Mouse (Mus musculus): ENCODE data around the gene Plxna2. TPM values are rescaled to one million over a fixed set of nuclear protein-coding genes. Genes with fewer than 3 reads are reported as not detected.

The Plxna2 gene
- polyA plus RNA-seq, 1 experiment from 2014 or later = 6.5 TPM

- H3K27me3 ChIP-seq (ENCODE audit: control insufficient read depth, insufficient read depth, low read length) = no peaks in the 10 kb centered on the region
- 15% methylated on average over 2 of the region's 2 CpGs for WGBS
- H3K36me3 ChIP-seq (ENCODE audit: control insufficient read depth, insufficient read depth, low read length) = no peaks in the 10 kb centered on the region
- peaks cover 37 to 64% of the 10 kb centered on the region in 2 experiments for H3K4me1 ChIP-seq (ENCODE audit: control insufficient read depth in 2 of 2, insufficient read depth in 2 of 2, low read length in 2 of 2)
- H3K9ac ChIP-seq (ENCODE audit: low read length) = no peak overlapping the region
- H3K4me2 ChIP-seq (ENCODE audit: low read length) = no peak overlapping the region
- H3K9me3 ChIP-seq (ENCODE audit: control insufficient read depth, low read length) = no peaks in the 10 kb centered on the region
- H3K27ac ChIP-seq (replicated peaks in 1 of 2; ENCODE audit: control insufficient read depth in 1 of 2, insufficient read depth in 1 of 2, low read depth in 2 of 2, low read length in 2 of 2) = peak overlapping the region in 1 of 2 experiments; percentile 61; a peak in 2 of 4 replicates
- ATAC-seq (ENCODE audit: insufficient number of reproducible peaks, insufficient read depth, low FRiP score, low read depth) = no peak
- no peak overlapping the region for H3K4me3 ChIP-seq (ENCODE audit: control insufficient read depth in 1 of 2, insufficient read depth in 1 of 2, low read depth in 1 of 2, low read length in 2 of 2)
Observed at GRCm38 (mm10) chr1:194680136-194680535, 62.1 kb downstream of the Plxna2 start.

DNA sequence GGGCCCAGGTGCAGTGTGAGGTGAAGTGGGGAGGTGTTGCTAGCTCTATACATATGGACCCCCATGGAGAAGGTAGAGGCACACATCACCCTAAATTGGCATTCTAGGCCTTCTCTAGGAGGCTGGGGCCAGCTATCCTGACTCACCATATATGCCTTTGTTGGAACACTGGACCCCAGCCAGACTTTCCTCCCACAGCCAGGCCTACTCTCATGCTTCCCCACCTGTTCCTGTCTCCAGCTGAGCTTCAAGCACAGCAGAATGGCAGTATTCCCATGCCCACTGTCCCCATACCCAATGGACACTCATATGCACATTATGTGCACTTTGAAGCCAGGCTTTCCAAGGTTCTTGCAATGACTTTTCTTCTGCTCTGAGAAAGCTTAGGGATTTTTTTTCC is 64.0 kb downstream of the Plxna2 start:
- no peaks in the 10 kb centered on the region for H3K9me3 ChIP-seq (ENCODE audit: control insufficient read depth, low read length)
- H3K27me3 ChIP-seq (ENCODE audit: control insufficient read depth, insufficient read depth, low read length) = no peaks in the 10 kb centered on the region
- H3K4me3 ChIP-seq (ENCODE audit: control insufficient read depth in 1 of 2, insufficient read depth in 1 of 2, low read depth in 1 of 2, low read length in 2 of 2) = no peak overlapping the region
- no peak overlapping the region for H3K4me2 ChIP-seq (ENCODE audit: low read length)
- ATAC-seq (ENCODE audit: insufficient number of reproducible peaks, insufficient read depth, low FRiP score, low read depth) = no peak
- 0 out of 4 replicates have a peak overlapping the region, but pooled peaks of 1 of the 2 experiments have one; percentile 3 for H3K27ac ChIP-seq (replicated peaks in 1 of 2; ENCODE audit: control insufficient read depth in 1 of 2, insufficient read depth in 1 of 2, low read depth in 2 of 2, low read length in 2 of 2)
- H3K36me3 ChIP-seq (ENCODE audit: control insufficient read depth, insufficient read depth, low read length) = no peaks in the 10 kb centered on the region
- no peak overlapping the region for H3K9ac ChIP-seq (ENCODE audit: low read length)
- peaks cover 46 to 73% of the 10 kb centered on the region in 2 experiments for H3K4me1 ChIP-seq (ENCODE audit: control insufficient read depth in 2 of 2, insufficient read depth in 2 of 2, low read length in 2 of 2)

- no peak overlapping the region for H3K4me3 ChIP-seq (ENCODE audit: control insufficient read depth in 1 of 2, insufficient read depth in 1 of 2, low read depth in 1 of 2, low read length in 2 of 2)
- H3K4me1 ChIP-seq (ENCODE audit: control insufficient read depth in 2 of 2, insufficient read depth in 2 of 2, low read length in 2 of 2) = peaks cover 47 to 75% of the 10 kb centered on the region in 2 experiments
- WGBS = 62% methylated on average over 3 of the region's 3 CpGs
- ATAC-seq (ENCODE audit: insufficient number of reproducible peaks, insufficient read depth, low FRiP score, low read depth) = no peak
- no peaks in the 10 kb centered on the region for H3K27me3 ChIP-seq (ENCODE audit: control insufficient read depth, insufficient read depth, low read length)
- H3K9me3 ChIP-seq (ENCODE audit: control insufficient read depth, low read length) = no peaks in the 10 kb centered on the region
- no peak overlapping the region for H3K4me2 ChIP-seq (ENCODE audit: low read length)
- no peaks in the 10 kb centered on the region for H3K36me3 ChIP-seq (ENCODE audit: control insufficient read depth, insufficient read depth, low read length)
- no peak overlapping the region for H3K9ac ChIP-seq (ENCODE audit: low read length)
- no peak overlapping the region for H3K27ac ChIP-seq (replicated peaks in 1 of 2; ENCODE audit: control insufficient read depth in 1 of 2, insufficient read depth in 1 of 2, low read depth in 2 of 2, low read length in 2 of 2)
Observed at GRCm38 (mm10) chr1:194683132-194683531, 65.1 kb downstream of the Plxna2 start.

DNA sequence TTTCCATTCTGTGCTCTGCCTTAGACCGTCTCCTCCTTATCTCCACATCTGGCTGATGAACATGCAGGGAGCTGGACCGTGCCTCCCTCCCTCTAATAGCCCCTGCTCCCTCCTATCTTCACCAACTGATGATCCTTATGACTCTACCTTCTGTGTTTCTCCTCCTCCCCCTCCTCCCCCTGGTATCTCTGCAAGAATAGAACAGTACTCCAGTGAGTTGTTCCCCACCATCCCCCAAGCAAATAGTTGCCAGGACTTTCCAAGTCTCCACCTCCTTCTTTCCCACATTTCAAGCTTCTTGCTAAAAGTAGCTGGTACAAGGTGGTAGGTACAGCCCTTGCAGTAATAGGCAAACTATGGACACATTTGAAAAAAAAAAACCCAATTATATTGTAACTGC is 67.9 kb downstream of the Plxna2 start:
- H3K9me3 ChIP-seq (ENCODE audit: control insufficient read depth, low read length) = no peaks in the 10 kb centered on the region
- H3K4me2 ChIP-seq (ENCODE audit: low read length) = no peak overlapping the region
- WGBS = 24% methylated on average over 2 of the region's 2 CpGs
- peaks cover 27 to 58% of the 10 kb centered on the region in 2 experiments for H3K4me1 ChIP-seq (ENCODE audit: control insufficient read depth in 2 of 2, insufficient read depth in 2 of 2, low read length in 2 of 2)
- ATAC-seq (ENCODE audit: insufficient number of reproducible peaks, insufficient read depth, low FRiP score, low read depth) = no peak
- 0 out of 4 replicates have a peak overlapping the region, but pooled peaks of 1 of the 2 experiments have one; percentile 10 for H3K27ac ChIP-seq (replicated peaks in 1 of 2; ENCODE audit: control insufficient read depth in 1 of 2, insufficient read depth in 1 of 2, low read depth in 2 of 2, low read length in 2 of 2)
- H3K4me3 ChIP-seq (ENCODE audit: control insufficient read depth in 1 of 2, insufficient read depth in 1 of 2, low read depth in 1 of 2, low read length in 2 of 2) = no peak overlapping the region
- no peaks in the 10 kb centered on the region for H3K27me3 ChIP-seq (ENCODE audit: control insufficient read depth, insufficient read depth, low read length)
- H3K9ac ChIP-seq (ENCODE audit: low read length) = no peak overlapping the region
- no peaks in the 10 kb centered on the region for H3K36me3 ChIP-seq (ENCODE audit: control insufficient read depth, insufficient read depth, low read length)

DNA sequence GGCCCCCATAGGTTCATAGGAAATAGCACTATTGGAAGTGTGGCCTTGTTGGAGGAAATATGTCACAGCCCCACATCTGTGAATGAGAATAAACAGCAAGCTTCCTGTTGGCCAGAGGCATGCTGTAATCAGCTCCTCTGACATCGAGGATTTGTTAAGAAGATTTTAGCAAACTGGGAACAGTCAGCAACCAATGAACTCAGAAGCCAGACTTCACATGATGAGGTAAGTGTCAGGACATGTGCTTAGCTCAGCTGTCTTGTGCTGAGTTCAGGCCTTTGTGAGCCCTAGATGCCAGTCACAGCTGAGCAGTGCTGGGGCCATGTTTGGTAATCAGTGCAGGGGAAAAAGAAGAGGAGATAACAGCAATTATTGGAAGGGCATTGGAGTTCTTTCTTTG is 69.7 kb downstream of the Plxna2 start:
- peak overlapping the region; percentile 59 to 79 for H3K27ac ChIP-seq (replicated peaks in 1 of 2; ENCODE audit: control insufficient read depth in 1 of 2, insufficient read depth in 1 of 2, low read depth in 2 of 2, low read length in 2 of 2)
- no peak overlapping the region for H3K9ac ChIP-seq (ENCODE audit: low read length)
- H3K4me3 ChIP-seq (ENCODE audit: control insufficient read depth in 1 of 2, insufficient read depth in 1 of 2, low read depth in 1 of 2, low read length in 2 of 2) = no peak overlapping the region
- 0% methylated on average over 1 of the region's 1 CpGs for WGBS
- ATAC-seq (ENCODE audit: insufficient number of reproducible peaks, insufficient read depth, low FRiP score, low read depth) = peak; percentile 62
- H3K4me1 ChIP-seq (ENCODE audit: control insufficient read depth in 2 of 2, insufficient read depth in 2 of 2, low read length in 2 of 2) = peaks cover 15 to 40% of the 10 kb centered on the region in 2 experiments
- H3K36me3 ChIP-seq (ENCODE audit: control insufficient read depth, insufficient read depth, low read length) = no peaks in the 10 kb centered on the region
- no peaks in the 10 kb centered on the region for H3K27me3 ChIP-seq (ENCODE audit: control insufficient read depth, insufficient read depth, low read length)
- H3K4me2 ChIP-seq (ENCODE audit: low read length) = peak overlapping the region; percentile 2; the same call in 1 of the 2 replicates
- no peaks in the 10 kb centered on the region for H3K9me3 ChIP-seq (ENCODE audit: control insufficient read depth, low read length)

GRCm38 (mm10) chr1:194688161-194688560 is 70.1 kb downstream of the Plxna2 start:
- 0 out of 2 replicates have a peak, but pooled peaks have one; percentile 9 for ATAC-seq (ENCODE audit: insufficient number of reproducible peaks, insufficient read depth, low FRiP score, low read depth)
- Histone ChIP-seq H3K27ac (replicated peaks in 1 of 2; ENCODE audit: control insufficient read depth in 1 of 2, insufficient read depth in 1 of 2, low read depth in 2 of 2, low read length in 2 of 2) (peak overlapping the region; percentile 59 to 79), H3K4me2 (ENCODE audit: low read length) (peak overlapping the region; percentile 2; the same call in 1 of the 2 replicates), H3K9ac (ENCODE audit: low read length) (no peak overlapping the region), H3K4me1 (ENCODE audit: control insufficient read depth in 2 of 2, insufficient read depth in 2 of 2, low read length in 2 of 2) (peaks cover 17 to 44% of the 10 kb centered on the region in 2 experiments), H3K27me3 (ENCODE audit: control insufficient read depth, insufficient read depth, low read length) (no peaks in the 10 kb centered on the region), H3K9me3 (ENCODE audit: control insufficient read depth, low read length) (no peaks in the 10 kb centered on the region), H3K36me3 (ENCODE audit: control insufficient read depth, insufficient read depth, low read length) (no peaks in the 10 kb centered on the region), H3K4me3 (ENCODE audit: control insufficient read depth in 1 of 2, insufficient read depth in 1 of 2, low read depth in 1 of 2, low read length in 2 of 2) (no peak overlapping the region)
- 12% methylated on average over 2 of the region's 2 CpGs for WGBS

- H3K27ac ChIP-seq (replicated peaks in 1 of 2; ENCODE audit: control insufficient read depth in 1 of 2, insufficient read depth in 1 of 2, low read depth in 2 of 2, low read length in 2 of 2) = peak overlapping the region in 1 of 2 experiments; percentile 70; a peak in 2 of 4 replicates
- H3K9ac ChIP-seq (ENCODE audit: low read length) = no peak overlapping the region
- no peaks in the 10 kb centered on the region for H3K36me3 ChIP-seq (ENCODE audit: control insufficient read depth, insufficient read depth, low read length)
- no peaks in the 10 kb centered on the region for H3K27me3 ChIP-seq (ENCODE audit: control insufficient read depth, insufficient read depth, low read length)
- peaks cover 12 to 50% of the 10 kb centered on the region in 2 experiments for H3K4me1 ChIP-seq (ENCODE audit: control insufficient read depth in 2 of 2, insufficient read depth in 2 of 2, low read length in 2 of 2)
- H3K4me3 ChIP-seq (ENCODE audit: control insufficient read depth in 1 of 2, insufficient read depth in 1 of 2, low read depth in 1 of 2, low read length in 2 of 2) = no peak overlapping the region
- H3K4me2 ChIP-seq (ENCODE audit: low read length) = no peak overlapping the region
- no peaks in the 10 kb centered on the region for H3K9me3 ChIP-seq (ENCODE audit: control insufficient read depth, low read length)
- ATAC-seq (ENCODE audit: insufficient number of reproducible peaks, insufficient read depth, low FRiP score, low read depth) = no peak
Observed at GRCm38 (mm10) chr1:194693063-194693462, 75.0 kb downstream of the Plxna2 start.

DNA sequence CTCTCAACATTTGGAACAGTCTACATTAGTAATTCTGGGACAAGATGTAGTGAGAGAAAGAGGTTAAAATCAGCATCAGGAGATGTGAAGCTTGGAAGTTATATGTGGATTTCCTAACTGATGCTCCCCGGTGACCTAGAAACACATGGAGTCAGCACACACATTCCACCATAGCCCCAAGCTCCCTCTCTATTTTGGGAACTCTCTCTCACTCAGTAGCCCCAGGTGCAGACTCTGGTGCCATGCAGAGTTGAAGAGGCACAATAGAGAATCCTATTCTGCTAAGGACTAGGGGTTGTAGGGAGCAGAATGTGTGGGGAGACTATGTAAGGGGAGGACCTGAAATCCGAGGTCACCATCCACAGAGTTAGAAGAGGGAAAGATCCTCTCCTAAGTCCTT is 75.5 kb downstream of the Plxna2 start:
- peak overlapping the region in 1 of 2 experiments; percentile 70; a peak in 2 of 4 replicates for H3K27ac ChIP-seq (replicated peaks in 1 of 2; ENCODE audit: control insufficient read depth in 1 of 2, insufficient read depth in 1 of 2, low read depth in 2 of 2, low read length in 2 of 2)
- no peak for ATAC-seq (ENCODE audit: insufficient number of reproducible peaks, insufficient read depth, low FRiP score, low read depth)
- H3K4me3 ChIP-seq (ENCODE audit: control insufficient read depth in 1 of 2, insufficient read depth in 1 of 2, low read depth in 1 of 2, low read length in 2 of 2) = no peak overlapping the region
- no peak overlapping the region for H3K9ac ChIP-seq (ENCODE audit: low read length)
- H3K9me3 ChIP-seq (ENCODE audit: control insufficient read depth, low read length) = no peaks in the 10 kb centered on the region
- no peak overlapping the region for H3K4me2 ChIP-seq (ENCODE audit: low read length)
- H3K4me1 ChIP-seq (ENCODE audit: control insufficient read depth in 2 of 2, insufficient read depth in 2 of 2, low read length in 2 of 2) = peaks cover 11 to 46% of the 10 kb centered on the region in 2 experiments
- no peaks in the 10 kb centered on the region for H3K36me3 ChIP-seq (ENCODE audit: control insufficient read depth, insufficient read depth, low read length)
- WGBS = 52% methylated on average over 2 of the region's 2 CpGs
- no peaks in the 10 kb centered on the region for H3K27me3 ChIP-seq (ENCODE audit: control insufficient read depth, insufficient read depth, low read length)
